Mouse (Mus musculus) hindbrain, embryonic 13.5 days (tissue): Measurements from ENCODE around the gene Pak6. TPM values are rescaled to one million over a fixed set of nuclear protein-coding genes. Genes with fewer than 3 reads are reported as not detected.

Experiments used
- ATAC-seq: fragments of 200-750 bp; cut with Nextera tagmentation; 2 replicates; pipeline ENCODE4 v1.8.0; 2017; ENCODE audit warnings: moderate TSS enrichment; ENCODE audit not compliant: low FRiP score
- H3K27ac ChIP-seq: fragments of 300-500 bp; sonication (generic); 2 replicates; pipeline ENCODE4 v1.5.1; 2015; ENCODE audit warnings: inconsistent platforms, mild to moderate bottlenecking, moderate library complexity
- H3K27me3 ChIP-seq: fragments of 300-500 bp; sonication (generic); 2 replicates; pipeline ENCODE4 v1.6.1; 2015; ENCODE audit warnings: mild to moderate bottlenecking, inconsistent platforms
- H3K36me3 ChIP-seq: fragments of 300-500 bp; sonication (generic); 2 replicates; pipeline ENCODE4 v1.6.1; 2015; ENCODE audit warnings: mild to moderate bottlenecking, inconsistent platforms
- H3K4me1 ChIP-seq: fragments of 300-500 bp; sonication (generic); replicated peaks from 2 replicates; pipeline ENCODE4 v1.6.1; 2015; ENCODE audit warnings: inconsistent platforms
- H3K4me2 ChIP-seq: fragments of 300-500 bp; sonication (generic); 2 replicates; pipeline ENCODE4 v1.6.1; 2015; ENCODE audit warnings: inconsistent platforms, mild to moderate bottlenecking, moderate library complexity
- H3K4me3 ChIP-seq: fragments of 300-500 bp; sonication (generic); 2 replicates; pipeline ENCODE4 v1.5.1; 2015; ENCODE audit warnings: mild to moderate bottlenecking, inconsistent platforms
- H3K9ac ChIP-seq: fragments of 300-500 bp; sonication (generic); 2 replicates; pipeline ENCODE4 v1.6.1; 2015; ENCODE audit warnings: mild to moderate bottlenecking, inconsistent platforms
- H3K9me3 ChIP-seq: fragments of 300-500 bp; sonication (generic); 2 replicates; pipeline ENCODE4 v1.6.1; 2016; ENCODE audit warnings: inconsistent platforms
- WGBS: fragments of 180-500 bp; shearing (Covaris S2); methylation state at CpG from one replicate; pipeline ENCODE4 v1.1.7; 2015; 5-methylcytosine and 5-hydroxymethylcytosine counted together
- polyA plus RNA-seq: library from polyadenylated mRNA; unstranded; fragments of >200 nt; fragmentation: Nextera tagmentation; extraction: Ambion mirVana; gene quantifications from 2 replicates; pipeline ENCODE4 v1.2.1, GENCODE M21; 2015

Gene Pak6
- 22.0 and 23.2 TPM in 2 replicates for polyA plus RNA-seq

DNA sequence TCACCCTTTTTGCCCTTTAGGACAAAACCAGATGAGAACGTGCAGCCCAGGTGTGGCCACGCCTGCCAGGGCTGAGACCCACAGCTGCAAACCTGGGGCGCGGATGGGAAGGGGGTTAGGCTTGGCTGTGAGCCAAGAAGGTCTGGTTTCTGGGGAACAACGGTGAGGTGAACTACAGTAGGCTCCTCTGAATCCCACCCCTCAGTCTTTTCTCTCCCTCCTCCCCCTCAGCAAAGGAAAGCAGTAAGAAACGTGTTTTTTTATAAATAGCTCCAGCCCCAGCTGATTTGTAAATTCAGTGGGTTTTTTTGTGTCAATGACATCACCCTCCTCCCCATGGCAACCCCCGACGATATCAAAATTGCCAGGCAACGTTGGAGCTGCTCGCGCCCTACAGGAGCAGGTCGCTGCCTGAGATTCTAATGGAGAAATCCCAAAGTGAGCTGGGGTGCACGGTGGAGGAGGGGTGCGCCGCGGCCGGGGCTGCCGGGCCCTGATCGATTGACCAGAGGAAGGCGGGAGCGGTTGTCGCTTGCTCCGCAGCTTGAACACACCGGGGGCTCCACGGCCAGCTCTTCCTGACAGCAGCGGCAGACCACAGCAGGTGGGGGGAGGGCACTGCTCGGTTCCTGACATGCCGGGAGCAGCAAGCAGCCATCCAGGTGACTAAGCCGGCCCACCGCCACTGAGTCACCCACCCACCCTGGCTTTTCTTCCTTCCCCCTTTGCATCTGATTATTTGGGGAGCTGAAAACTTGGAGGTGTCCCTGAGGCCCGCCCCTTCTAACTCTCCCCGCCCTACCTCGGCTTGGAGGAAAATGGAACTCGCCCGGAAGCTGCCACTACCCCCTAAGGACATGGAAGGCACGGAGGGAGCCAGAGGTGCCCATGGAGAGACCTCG, at the start of gene Pak6:
Gene Pak6 (plus strand): TSS at position 402 of the 902 bp plus-strand sequence.
- Histone ChIP-seq H3K4me1 (peaks cover 63% of the 10 kb centered on the region), H3K27ac (peak within 1 kb of the TSS; percentile 75), H3K9me3 (no peaks in the 10 kb centered on the region), H3K36me3 (no peaks in the 10 kb centered on the region), H3K4me3 (peak within 1 kb of the TSS; percentile 53), H3K27me3 (peaks cover 12% of the 10 kb centered on the region), H3K9ac (peak within 1 kb of the TSS; percentile 78), H3K4me2 (peak within 1 kb of the TSS; percentile 79)
- 2% methylated on average over 37 of the region's 37 CpGs for WGBS
- ATAC-seq: peak; percentile 31

DNA sequence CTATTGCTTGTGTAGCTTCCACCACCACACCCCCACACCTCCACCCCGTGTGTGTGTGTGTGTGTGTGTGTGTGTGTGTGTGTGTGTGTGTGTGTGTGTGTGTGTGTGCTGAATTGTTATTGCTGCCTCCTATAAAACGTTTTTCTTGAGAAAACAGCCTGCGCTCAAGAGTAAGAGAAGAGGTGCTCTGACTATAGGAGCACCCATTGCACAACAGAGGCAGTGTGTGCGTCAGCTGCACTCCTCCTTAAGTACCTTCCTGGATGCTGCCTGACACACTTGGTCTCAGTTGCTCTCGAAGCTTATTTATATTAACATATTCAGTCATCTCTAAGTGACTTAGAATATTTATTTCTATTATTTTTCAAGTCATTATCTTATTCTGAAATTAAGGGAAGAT, 45.1 kb upstream of the Pak6 start:
- H3K27ac ChIP-seq: no peak overlapping the region
- no peaks in the 10 kb centered on the region for H3K27me3 ChIP-seq
- H3K36me3 ChIP-seq: peaks cover 27% of the 10 kb centered on the region
- H3K9me3 ChIP-seq: no peaks in the 10 kb centered on the region
- WGBS: 95% methylated on average over 5 of the region's 5 CpGs
- no peaks in the 10 kb centered on the region for H3K4me1 ChIP-seq
- H3K9ac ChIP-seq: no peak overlapping the region
- H3K4me2 ChIP-seq: no peak overlapping the region
- no peak for ATAC-seq
- no peak overlapping the region for H3K4me3 ChIP-seq

DNA sequence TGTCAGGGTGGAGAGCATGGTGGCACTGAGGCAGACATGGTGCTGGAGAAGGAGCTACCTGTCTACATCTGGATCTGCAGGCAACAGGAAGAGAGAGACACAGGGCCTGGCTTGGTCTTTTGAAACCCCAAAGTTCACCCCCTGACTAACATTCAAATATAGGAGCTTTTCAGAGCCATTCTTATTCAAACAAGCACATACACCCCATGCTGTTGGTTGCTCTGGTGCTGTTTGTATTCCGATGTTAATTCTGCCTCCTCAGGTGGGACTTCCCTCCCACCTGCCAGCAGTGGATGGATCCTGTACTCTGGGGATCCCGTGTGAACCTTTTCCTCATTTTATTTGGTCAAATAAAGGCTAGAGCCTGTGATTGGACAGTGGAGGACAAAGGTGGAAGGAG, 43.0 kb upstream of the Pak6 start:
- H3K36me3 ChIP-seq: peaks cover 20% of the 10 kb centered on the region
- no peak for ATAC-seq

DNA sequence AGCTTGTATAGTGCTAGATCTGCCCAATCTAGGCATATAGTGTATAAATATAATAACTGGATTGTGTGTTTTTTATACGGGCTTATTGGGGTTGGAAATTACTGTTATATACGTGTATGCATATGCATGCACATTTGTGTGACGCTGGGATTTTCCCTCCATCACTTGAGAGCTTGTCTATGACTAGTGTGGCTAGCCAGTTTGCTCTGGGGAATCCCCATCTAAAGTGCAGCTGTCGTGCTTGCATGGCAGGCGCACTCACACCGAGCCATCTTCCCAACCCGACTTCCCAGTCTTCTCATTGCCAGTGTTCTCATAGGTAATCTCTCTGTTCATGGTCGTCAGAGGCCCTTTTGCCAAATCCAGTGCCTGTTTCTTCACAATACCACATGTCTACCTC, 42.5 kb upstream of the Pak6 start:
- H3K36me3 ChIP-seq: peaks cover 16% of the 10 kb centered on the region; the same call in 1 of the 2 replicates
- H3K9me3 ChIP-seq: no peaks in the 10 kb centered on the region
- H3K4me2 ChIP-seq: no peak overlapping the region
- H3K9ac ChIP-seq: no peak overlapping the region
- 83% methylated on average over 8 of the region's 8 CpGs for WGBS
- no peak for ATAC-seq
- no peak overlapping the region for H3K27ac ChIP-seq
- no peaks in the 10 kb centered on the region for H3K27me3 ChIP-seq
- no peaks in the 10 kb centered on the region for H3K4me1 ChIP-seq
- no peak overlapping the region for H3K4me3 ChIP-seq

More for the DNA sequence above, 43.0 kb upstream of the Pak6 start:
- H3K9ac ChIP-seq: no peak overlapping the region
- no peak overlapping the region for H3K4me2 ChIP-seq
- H3K27me3 ChIP-seq: no peaks in the 10 kb centered on the region
- WGBS: 75% methylated on average over 2 of the region's 2 CpGs
- H3K27ac ChIP-seq: no peak overlapping the region
- H3K9me3 ChIP-seq: no peaks in the 10 kb centered on the region
- H3K4me3 ChIP-seq: no peak overlapping the region
- H3K4me1 ChIP-seq: no peaks in the 10 kb centered on the region

DNA sequence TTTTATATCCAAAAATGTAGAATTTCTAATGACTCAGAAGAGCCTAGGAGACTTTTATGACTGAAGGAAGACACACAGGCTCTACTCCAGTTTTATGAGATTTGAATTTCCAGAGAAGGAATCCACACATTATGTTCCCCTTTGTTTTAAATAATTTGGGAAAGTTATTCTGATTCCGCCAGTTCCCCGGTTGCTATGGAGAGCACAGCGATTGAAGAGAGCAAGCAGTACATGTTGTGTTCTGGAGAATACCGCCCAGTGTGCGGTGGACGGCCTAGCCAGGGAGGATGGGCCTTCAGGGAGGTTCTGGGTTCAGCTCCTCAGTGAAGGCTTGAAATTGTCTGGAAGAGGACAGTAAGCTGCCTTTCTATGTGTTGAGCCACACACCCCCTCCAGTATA, 33.8 kb upstream of the Pak6 start:
- Histone ChIP-seq H3K4me3 (no peak overlapping the region), H3K27ac (no peak overlapping the region), H3K9ac (no peak overlapping the region), H3K27me3 (no peaks in the 10 kb centered on the region), H3K4me1 (no peaks in the 10 kb centered on the region), H3K9me3 (no peaks in the 10 kb centered on the region), H3K4me2 (no peak overlapping the region), H3K36me3 (peaks cover 28% of the 10 kb centered on the region)
- ATAC-seq: no peak
- 88% methylated on average over 6 of the region's 6 CpGs for WGBS

DNA sequence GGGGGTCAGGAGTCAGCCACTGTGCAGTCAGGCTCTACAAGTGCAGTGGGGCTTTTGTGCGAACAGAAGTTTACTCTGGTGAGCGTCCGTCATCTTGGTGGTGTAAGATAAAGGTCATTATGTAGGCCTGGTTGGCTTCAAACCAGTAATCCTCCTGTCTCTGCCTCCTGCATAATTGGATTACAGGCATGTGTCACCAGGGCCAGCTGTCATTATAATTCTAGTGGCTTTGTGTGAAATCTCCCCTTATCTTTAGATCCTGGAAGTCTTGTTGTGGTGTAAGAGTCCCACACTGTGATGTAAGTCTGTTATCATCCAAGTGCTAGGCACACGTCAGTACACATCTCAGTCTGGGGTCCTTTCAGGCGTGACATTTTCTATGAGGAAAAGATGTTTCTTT, 29.7 kb upstream of the Pak6 start:
- Histone ChIP-seq H3K4me2 (no peak overlapping the region), H3K4me1 (no peaks in the 10 kb centered on the region), H3K27me3 (no peaks in the 10 kb centered on the region), H3K4me3 (no peak overlapping the region), H3K9me3 (no peaks in the 10 kb centered on the region), H3K9ac (no peak overlapping the region), H3K36me3 (peaks cover 34% of the 10 kb centered on the region), H3K27ac (no peak overlapping the region)
- 74% methylated on average over 5 of the region's 5 CpGs for WGBS
- ATAC-seq: no peak

DNA sequence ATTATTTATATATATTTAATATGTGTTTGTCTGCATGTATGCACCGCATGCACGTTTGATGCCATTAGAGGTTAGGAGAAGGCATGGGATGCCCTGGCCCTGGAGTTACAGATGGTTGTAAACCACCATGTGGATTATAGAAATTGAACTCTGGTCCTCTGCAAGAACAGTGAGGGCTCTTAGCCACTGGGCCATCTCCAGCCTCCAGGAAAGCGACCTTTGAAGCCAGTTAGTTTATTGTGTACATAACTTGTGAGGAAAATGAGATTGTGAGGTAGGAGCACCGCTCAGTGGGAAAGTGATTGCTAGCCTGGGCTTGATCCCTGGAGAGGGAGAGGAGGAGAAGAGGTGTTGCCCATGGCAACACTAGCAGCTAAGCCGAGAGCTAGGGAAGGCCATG, 25.8 kb upstream of the Pak6 start:
- 82% methylated on average over 5 of the region's 5 CpGs for WGBS
- peaks cover 20% of the 10 kb centered on the region for H3K36me3 ChIP-seq

DNA sequence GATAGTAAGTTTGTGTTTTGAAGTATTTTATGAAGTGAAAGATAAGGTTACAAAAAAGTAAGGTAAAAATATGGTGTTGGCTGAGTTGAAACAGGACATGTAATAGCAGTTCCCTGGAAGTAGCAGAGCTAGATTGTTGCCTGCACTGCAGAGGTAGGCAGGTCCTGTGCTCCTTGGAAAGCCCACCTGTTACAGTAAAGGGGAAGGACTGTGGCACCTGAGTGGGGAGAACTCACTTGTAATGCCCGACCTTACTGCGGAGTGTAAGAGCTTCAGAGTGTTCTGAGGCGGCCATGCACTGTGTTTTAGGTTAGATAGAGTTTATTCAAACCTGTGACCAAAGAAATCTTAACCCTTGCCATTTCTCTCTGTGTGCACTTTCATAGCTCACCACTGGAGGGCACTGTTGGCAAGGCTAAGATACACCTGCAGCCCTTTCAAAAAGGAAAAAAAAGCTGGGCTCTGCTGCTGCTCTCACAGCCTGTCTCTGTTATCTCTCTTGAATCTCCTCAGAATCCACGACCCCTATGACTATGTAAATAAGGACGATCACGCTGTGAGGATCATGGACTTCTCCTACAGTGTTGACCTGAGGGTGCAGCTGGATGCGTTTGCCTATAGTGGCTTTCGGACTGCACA, 25.1 kb upstream of the Pak6 start:
- Histone ChIP-seq H3K27me3 (no peaks in the 10 kb centered on the region), H3K4me1 (no peaks in the 10 kb centered on the region), H3K4me3 (no peak overlapping the region), H3K9ac (no peak overlapping the region), H3K9me3 (no peaks in the 10 kb centered on the region), H3K36me3 (peaks cover 16% of the 10 kb centered on the region), H3K4me2 (no peak overlapping the region), H3K27ac (no peak overlapping the region)
- peak; percentile 59; the same call in 1 of the 2 replicates for ATAC-seq
- WGBS: 43% methylated on average over 8 of the region's 8 CpGs

More for the DNA sequence above, 25.8 kb upstream of the Pak6 start:
- Histone ChIP-seq H3K4me3 (no peak overlapping the region), H3K9me3 (no peaks in the 10 kb centered on the region), H3K4me2 (no peak overlapping the region), H3K27me3 (no peaks in the 10 kb centered on the region), H3K9ac (no peak overlapping the region), H3K27ac (no peak overlapping the region), H3K4me1 (no peaks in the 10 kb centered on the region)
- ATAC-seq: no peak

DNA sequence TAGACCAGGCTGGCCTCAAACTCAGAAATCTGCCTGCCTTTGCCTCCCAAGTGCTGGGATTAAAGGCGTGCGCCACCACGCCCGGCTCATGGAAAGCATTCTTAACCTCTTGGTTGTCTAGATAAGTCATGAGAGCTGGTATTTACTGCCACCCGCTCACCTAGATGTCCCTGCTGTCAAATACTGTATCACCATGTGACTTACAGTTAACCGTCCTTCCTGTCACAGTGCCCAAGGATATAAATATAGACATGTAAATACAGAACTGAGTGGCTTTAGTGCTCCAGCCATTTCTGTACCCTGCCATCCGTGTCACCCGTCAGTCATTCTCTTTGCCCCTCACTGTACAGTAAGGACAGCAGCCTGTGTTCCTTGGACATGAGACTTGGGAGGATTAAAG, 24.4 kb upstream of the Pak6 start:
- 96% methylated on average over 8 of the region's 8 CpGs for WGBS
- no peak for ATAC-seq
- no peak overlapping the region for H3K9ac ChIP-seq
- H3K9me3 ChIP-seq: no peaks in the 10 kb centered on the region
- H3K4me3 ChIP-seq: no peak overlapping the region
- no peak overlapping the region for H3K27ac ChIP-seq
- H3K4me2 ChIP-seq: no peak overlapping the region
- peaks cover 12% of the 10 kb centered on the region for H3K36me3 ChIP-seq
- H3K27me3 ChIP-seq: no peaks in the 10 kb centered on the region
- no peaks in the 10 kb centered on the region for H3K4me1 ChIP-seq

DNA sequence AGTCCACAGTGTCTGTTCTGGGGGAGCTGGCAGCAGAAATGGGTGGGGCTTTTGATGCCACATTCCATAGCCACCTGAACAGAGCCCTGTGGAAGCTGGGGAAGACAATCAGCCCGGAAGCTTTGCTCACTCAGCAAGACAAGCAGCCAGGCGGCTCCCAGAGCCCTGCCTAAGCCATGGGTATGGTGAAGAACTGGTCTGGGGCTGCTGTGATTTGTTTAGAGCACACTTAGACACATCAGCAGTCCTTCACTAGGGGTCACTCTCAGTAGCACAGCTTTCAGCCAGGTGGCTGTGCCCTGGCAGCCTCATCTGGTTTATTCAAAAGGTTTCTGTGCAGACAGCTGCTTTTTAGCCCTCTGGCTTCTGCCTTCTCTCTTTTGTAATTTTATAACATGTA, 22.0 kb upstream of the Pak6 start:
- Histone ChIP-seq H3K27me3 (no peaks in the 10 kb centered on the region), H3K9me3 (no peaks in the 10 kb centered on the region), H3K27ac (no peak overlapping the region), H3K36me3 (no peaks in the 10 kb centered on the region; the same call in 1 of the 2 replicates), H3K4me3 (no peak overlapping the region), H3K4me1 (no peaks in the 10 kb centered on the region), H3K9ac (no peak overlapping the region), H3K4me2 (no peak overlapping the region)
- no peak for ATAC-seq
- 67% methylated on average over 2 of the region's 2 CpGs for WGBS

DNA sequence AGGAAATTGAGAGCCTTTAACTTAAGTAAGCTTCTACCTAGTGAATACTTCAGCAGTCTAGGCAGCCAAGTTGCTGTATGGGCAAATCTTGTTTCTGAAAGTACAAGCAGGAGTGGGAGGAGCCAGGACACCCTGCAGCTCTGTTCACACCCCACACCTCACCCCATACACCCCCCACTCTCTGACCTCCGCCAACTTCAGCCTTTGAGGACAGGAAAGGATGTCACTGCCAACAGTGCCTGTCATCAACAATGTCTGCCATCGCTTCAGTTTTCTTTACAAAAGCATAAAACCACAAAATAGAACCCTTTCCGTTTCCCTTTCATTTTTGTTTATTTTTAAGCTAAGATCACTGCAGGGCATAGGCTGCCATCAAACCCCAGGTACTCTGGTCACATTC, 20.7 kb upstream of the Pak6 start:
- no peaks in the 10 kb centered on the region; the same call in 1 of the 2 replicates for H3K36me3 ChIP-seq
- H3K4me1 ChIP-seq: no peaks in the 10 kb centered on the region
- no peak overlapping the region for H3K4me2 ChIP-seq
- H3K9me3 ChIP-seq: no peaks in the 10 kb centered on the region
- H3K27ac ChIP-seq: no peak overlapping the region
- H3K9ac ChIP-seq: no peak overlapping the region
- no peaks in the 10 kb centered on the region for H3K27me3 ChIP-seq
- no peak for ATAC-seq
- 88% methylated on average over 3 of the region's 3 CpGs for WGBS
- H3K4me3 ChIP-seq: no peak overlapping the region

DNA sequence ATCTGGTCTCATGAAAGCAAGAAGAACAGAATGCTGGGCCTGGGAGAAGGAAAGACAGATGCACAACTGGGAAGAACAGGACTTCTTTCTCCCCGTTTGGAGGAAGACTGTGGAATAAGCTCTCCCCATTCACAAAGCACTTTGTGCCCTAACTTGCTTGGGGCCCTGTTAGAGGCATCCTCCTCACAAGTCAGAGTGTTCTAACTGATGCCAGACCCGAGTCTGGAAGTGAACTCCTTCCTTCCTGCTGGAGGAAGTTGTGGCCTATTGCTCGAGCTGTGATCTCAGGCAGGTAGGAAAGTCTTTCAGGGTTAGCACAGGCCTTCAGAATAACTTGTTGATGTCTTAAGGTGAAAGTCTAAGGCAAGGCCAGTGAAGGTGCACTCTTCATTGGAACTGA, 20.2 kb upstream of the Pak6 start:
- H3K9ac ChIP-seq: no peak overlapping the region
- 78% methylated on average over 3 of the region's 3 CpGs for WGBS
- H3K27ac ChIP-seq: no peak overlapping the region
- H3K4me3 ChIP-seq: no peak overlapping the region
- no peaks in the 10 kb centered on the region for H3K9me3 ChIP-seq
- no peak overlapping the region for H3K4me2 ChIP-seq
- H3K36me3 ChIP-seq: no peaks in the 10 kb centered on the region; the same call in 1 of the 2 replicates
- H3K27me3 ChIP-seq: no peaks in the 10 kb centered on the region
- no peaks in the 10 kb centered on the region for H3K4me1 ChIP-seq
- no peak for ATAC-seq
